Mouse (Mus musculus) midbrain, postnatal 0 days (tissue): ENCODE measurements around the gene Pfkfb3. TPM values are rescaled to one million over a fixed set of nuclear protein-coding genes. Genes with fewer than 3 reads are reported as not detected.
A peak's percentile ranks its signal among the peaks of the same experiment; 100 is the strongest.

Source experiments
- ATAC-seq: fragments of 200-750 bp; cut with Nextera tagmentation; 2 replicates; pipeline ENCODE4 v1.8.0; 2017; ENCODE audit warnings: moderate number of reproducible peaks, mild to moderate bottlenecking, moderate TSS enrichment, moderate library complexity; ENCODE audit not compliant: low FRiP score
- DNase-seq: peaks from one replicate; pipeline ENCODE4 v3.0.0-alpha.2; 2015; ENCODE audit warnings: low spot score
- H3K27ac ChIP-seq: fragments of 300-500 bp; sonication (generic); 2 replicates; pipeline ENCODE4 v1.5.1; 2014; ENCODE audit warnings: low read depth, mild to moderate bottlenecking, low read length, mixed read lengths
- H3K27me3 ChIP-seq: fragments of 300-500 bp; sonication (generic); 2 replicates; pipeline ENCODE4 v1.6.1; 2014; ENCODE audit warnings: low read length, control low read depth, mixed read lengths; ENCODE audit not compliant: insufficient read depth
- H3K36me3 ChIP-seq: fragments of 300-500 bp; sonication (generic); 2 replicates; pipeline ENCODE4 v1.6.1; 2014; ENCODE audit warnings: low read length, control low read depth, mixed read lengths; ENCODE audit not compliant: insufficient read depth
- H3K4me1 ChIP-seq: fragments of 300-500 bp; sonication (generic); 2 replicates; pipeline ENCODE4 v1.6.1; 2014; ENCODE audit warnings: mild to moderate bottlenecking, control low read depth, antibody characterized with exemption, low read length, mixed read lengths; ENCODE audit not compliant: insufficient read depth
- H3K4me2 ChIP-seq: fragments of 300-500 bp; sonication (generic); 2 replicates; pipeline ENCODE4 v1.6.1; 2014; ENCODE audit warnings: low read depth, mild to moderate bottlenecking, low read length, mixed read lengths; ENCODE audit not compliant: poor library complexity, severe bottlenecking
- H3K4me3 ChIP-seq: fragments of 300-500 bp; sonication (generic); 2 replicates; pipeline ENCODE4 v1.5.1; 2014; ENCODE audit warnings: low read depth, mild to moderate bottlenecking, low read length, moderate library complexity
- H3K9ac ChIP-seq: fragments of 300-500 bp; sonication (generic); replicated peaks from 2 replicates; pipeline ENCODE4 v1.6.1; 2014; ENCODE audit warnings: mild to moderate bottlenecking, low read length, moderate library complexity, mixed read lengths; ENCODE audit not compliant: poor library complexity, severe bottlenecking
- H3K9me3 ChIP-seq: fragments of 300-500 bp; sonication (generic); 2 replicates; pipeline ENCODE4 v1.6.1; 2016; ENCODE audit warnings: low read length, control low read depth
- CTCF ChIP-seq: IDR thresholded peaks from 2 replicates; pipeline ENCODE4 v1.5.1; 2016; ENCODE audit warnings: antibody characterized with exemption, mild to moderate bottlenecking
- WGBS: fragments of 180-500 bp; shearing (Covaris S2); extraction: QIAGEN DNeasy Blood & Tissue Kit; methylation state at CpG from one replicate; pipeline ENCODE4 v1.1.7; 2014; 5-methylcytosine and 5-hydroxymethylcytosine counted together
- polyA plus RNA-seq: library from polyadenylated mRNA; unstranded; fragments of >200 nt; fragmentation: Nextera tagmentation; extraction: Ambion mirVana; gene quantifications from 2 replicates; pipeline ENCODE4 v1.2.1, GENCODE M21; 2015
- total RNA-seq: library from RNA; depleted of rRNA; stranded (reverse); fragments of >200 nt; gene quantifications from 2 replicates; pipeline ENCODE4 v1.2.3, GENCODE M21; 2014

Gene Pfkfb3
- total and polyA plus RNA-seq, 2 experiments from 2014 or later, result 14.7 to 23.5 TPM

- DNase-seq, result no peak
- no peaks in the 10 kb centered on the region for H3K9me3 ChIP-seq
These were observed 120.5 kb downstream of the Pfkfb3 start for GRCm38 (mm10) chr2:11433353-11433752.

GRCm38 (mm10) chr2:11429538-11429937 is 124.3 kb downstream of the Pfkfb3 start:
- no peak overlapping the region for H3K4me3 ChIP-seq
- no peak for TF ChIP-seq CTCF
- no peaks in the 10 kb centered on the region for H3K4me1 ChIP-seq
- DNase-seq, result peak; percentile 43
- no peak overlapping the region for H3K9ac ChIP-seq
- H3K27me3 ChIP-seq, result no peaks in the 10 kb centered on the region
- no peaks in the 10 kb centered on the region for H3K9me3 ChIP-seq
- H3K4me2 ChIP-seq, result no peak overlapping the region
- no peaks in the 10 kb centered on the region for H3K36me3 ChIP-seq
- ATAC-seq, result peak; percentile 61; the same call in 1 of the 2 replicates
- H3K27ac ChIP-seq, result no peak overlapping the region
- WGBS, result 40% methylated on average over 3 of the region's 3 CpGs

More at GRCm38 (mm10) chr2:11433353-11433752, 120.5 kb downstream of the Pfkfb3 start:
- WGBS, result 84% methylated on average over 5 of the region's 5 CpGs
- no peak overlapping the region for H3K4me2 ChIP-seq
- no peak for ATAC-seq
- H3K4me1 ChIP-seq, result no peaks in the 10 kb centered on the region
- H3K36me3 ChIP-seq, result no peaks in the 10 kb centered on the region
- H3K4me3 ChIP-seq, result no peak overlapping the region
- H3K27ac ChIP-seq, result no peak overlapping the region
- TF ChIP-seq CTCF, result no peak
- no peaks in the 10 kb centered on the region for H3K27me3 ChIP-seq
- no peak overlapping the region for H3K9ac ChIP-seq

DNA sequence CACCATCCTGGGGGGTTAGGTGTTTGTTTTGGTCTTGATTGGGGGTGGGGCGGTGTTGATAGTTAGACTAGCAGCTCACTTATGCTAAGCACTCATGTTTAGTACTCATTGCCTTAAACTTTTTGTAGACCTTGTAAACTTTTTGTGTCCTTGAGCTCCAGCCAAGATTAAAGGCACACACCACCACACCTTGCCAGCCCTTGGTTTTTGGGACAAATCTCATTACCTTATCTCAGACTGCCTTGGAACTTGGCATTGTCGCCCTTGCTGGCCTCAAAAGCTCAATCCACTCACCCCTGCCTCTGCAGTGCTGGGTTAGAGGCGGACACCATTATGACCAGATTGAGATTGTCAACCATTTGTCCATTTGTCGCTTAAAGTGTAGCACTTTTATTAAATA is 125.3 kb downstream of the Pfkfb3 start:
- Histone ChIP-seq H3K27me3 (no peaks in the 10 kb centered on the region), H3K4me1 (no peaks in the 10 kb centered on the region), H3K27ac (no peak overlapping the region), H3K4me3 (no peak overlapping the region), H3K9me3 (no peaks in the 10 kb centered on the region), H3K4me2 (no peak overlapping the region), H3K9ac (no peak overlapping the region), H3K36me3 (no peaks in the 10 kb centered on the region)
- no peak for TF ChIP-seq CTCF
- WGBS, result 95% methylated on average over 4 of the region's 4 CpGs
- no peak for DNase-seq
- no peak for ATAC-seq

- H3K36me3 ChIP-seq, result no peaks in the 10 kb centered on the region
- H3K27me3 ChIP-seq, result no peaks in the 10 kb centered on the region
- H3K27ac ChIP-seq, result no peak overlapping the region
- H3K4me2 ChIP-seq, result no peak overlapping the region
- 83% methylated on average over 6 of the region's 6 CpGs for WGBS
- no peaks in the 10 kb centered on the region for H3K9me3 ChIP-seq
- H3K9ac ChIP-seq, result no peak overlapping the region
- no peak for ATAC-seq
- no peak for DNase-seq
- H3K4me3 ChIP-seq, result no peak overlapping the region
- no peak for TF ChIP-seq CTCF
- H3K4me1 ChIP-seq, result no peaks in the 10 kb centered on the region
These were observed 126.3 kb downstream of the Pfkfb3 start for GRCm38 (mm10) chr2:11427596-11427995.

- 78% methylated on average over 3 of the region's 3 CpGs for WGBS
These were observed 127.5 kb downstream of the Pfkfb3 start for GRCm38 (mm10) chr2:11426379-11426778.

DNA sequence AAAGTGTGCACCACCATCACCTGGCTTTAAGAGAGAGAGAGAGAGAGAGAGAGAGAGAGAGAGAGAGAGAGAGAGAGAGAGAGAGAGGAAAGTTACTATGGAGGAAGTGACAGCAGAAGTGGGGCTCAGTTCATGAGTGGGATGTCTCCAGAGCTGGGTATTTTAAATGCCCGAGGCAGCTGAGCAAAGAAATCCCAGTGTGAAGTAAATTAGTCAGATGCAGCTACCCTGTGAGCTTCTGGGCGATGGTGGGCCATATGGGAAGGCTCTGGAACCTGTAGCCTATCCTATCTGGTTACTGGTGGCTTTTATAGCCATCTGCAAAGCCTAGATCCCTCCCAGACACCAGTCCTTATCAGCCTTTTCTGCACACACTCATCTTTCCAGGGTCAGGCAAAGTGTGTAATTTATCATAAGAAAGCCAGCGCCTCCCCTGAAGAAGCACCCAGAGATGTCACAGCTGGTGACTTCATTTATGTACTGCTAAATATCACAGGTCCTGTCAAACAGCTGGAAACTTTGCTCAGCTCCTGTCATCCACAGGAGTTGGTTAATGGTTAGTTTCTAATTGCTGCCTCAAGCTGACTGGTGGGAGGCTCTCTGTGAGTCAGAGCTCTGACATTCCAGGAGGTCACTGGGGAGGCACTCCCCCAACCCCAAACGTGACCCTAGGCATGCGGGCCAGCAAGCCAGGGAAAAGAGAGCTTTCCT is 128.3 kb downstream of the Pfkfb3 start:
- H3K27me3 ChIP-seq, result no peaks in the 10 kb centered on the region
- H3K27ac ChIP-seq, result no peak overlapping the region
- 50% methylated on average over 5 of the region's 5 CpGs for WGBS
- H3K36me3 ChIP-seq, result no peaks in the 10 kb centered on the region
- H3K4me2 ChIP-seq, result no peak overlapping the region
- H3K9me3 ChIP-seq, result no peaks in the 10 kb centered on the region
- no peak for DNase-seq
- H3K4me3 ChIP-seq, result no peak overlapping the region
- no peak overlapping the region for H3K9ac ChIP-seq
- no peak for ATAC-seq
- H3K4me1 ChIP-seq, result no peaks in the 10 kb centered on the region
- no peak for TF ChIP-seq CTCF

More at GRCm38 (mm10) chr2:11426379-11426778, 127.5 kb downstream of the Pfkfb3 start:
- no peak overlapping the region for H3K4me3 ChIP-seq
- H3K27ac ChIP-seq, result no peak overlapping the region
- H3K4me1 ChIP-seq, result no peaks in the 10 kb centered on the region
- no peak overlapping the region for H3K4me2 ChIP-seq
- H3K27me3 ChIP-seq, result no peaks in the 10 kb centered on the region
- ATAC-seq (no peak), DNase-seq (no peak)
- H3K9me3 ChIP-seq, result no peaks in the 10 kb centered on the region
- TF ChIP-seq CTCF, result no peak
- no peaks in the 10 kb centered on the region for H3K36me3 ChIP-seq
- H3K9ac ChIP-seq, result no peak overlapping the region
